Mouse (Mus musculus): ENCODE measurements around the gene Scel.

DNA sequence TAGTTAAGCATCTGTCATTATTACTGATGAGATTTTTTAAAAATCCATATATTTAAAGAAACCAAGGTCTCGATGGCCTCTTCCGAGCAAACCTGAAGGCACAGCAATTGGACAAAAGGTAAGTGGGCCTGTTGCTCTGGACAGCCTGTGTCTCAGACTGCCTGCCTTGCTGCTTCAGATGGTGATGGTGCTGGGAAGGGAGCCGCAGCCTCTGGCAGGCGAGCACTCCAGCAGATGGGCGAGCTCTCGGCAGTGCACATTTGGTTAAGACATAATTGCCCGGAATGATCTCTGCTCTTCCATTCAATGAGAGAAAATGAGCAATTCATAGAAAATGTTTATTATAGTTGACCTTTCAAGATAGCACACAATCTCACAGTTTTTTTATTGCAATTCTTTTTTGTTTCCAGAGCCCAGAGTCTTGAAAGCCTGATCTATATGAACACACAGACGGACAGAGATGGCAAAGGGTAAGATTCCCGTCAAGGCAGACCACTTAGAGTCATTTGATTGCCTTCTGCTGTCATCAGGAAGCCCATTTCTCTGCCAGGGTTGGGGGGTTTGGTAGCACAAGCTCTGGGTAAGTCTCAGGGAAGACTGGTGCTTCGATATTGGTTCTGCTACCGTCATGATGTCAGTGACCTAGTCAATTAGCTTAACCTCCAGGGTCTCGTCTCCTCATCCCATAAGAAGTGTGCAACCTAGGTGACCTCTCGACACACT, 58.6 kb downstream of the Scel start:
- TF ChIP-seq CTCF (IDR thresholded peaks at IDR 0.05; ENCODE audit: insufficient read depth, low read depth, low read length) (no peak), POLR2A (IDR thresholded peaks at IDR 0.05; ENCODE audit: insufficient read depth, low read depth, low read length) (no peak)

All from olfactory bulb, adult 2 months (tissue).